8 mouse cellular contexts compared by ENCODE assay signal in genomic region chr14:98168039-98168907, GRCm38 (mm10). TPM values are rescaled to one million over a fixed set of nuclear protein-coding genes. Genes with fewer than 3 reads are reported as not detected.
DNase-seq lines count a peak whose midpoint lies in the region; ATAC-seq and TF ChIP-seq lines count a peak whose summit lies in the region.

No protein-coding gene starts in this region.

- DNase-seq in frontal cortex, postnatal 36 days (ENCODE audit: low spot score in 2 of 2): peak; percentile 24 to 42
- DNase-seq in frontal cortex, adult 2 months (ENCODE audit: extremely low spot score in 1 of 2, low spot score in 1 of 2): no peak
- DNase-seq in liver, embryonic 13.5 days: no peak
- DNase-seq in testis, postnatal 10 days (ENCODE audit: low spot score): peak; percentile 51

- peak overlapping the region; percentile 55 for H3K9ac ChIP-seq in intestine, postnatal 0 days (ENCODE audit: low read depth, low read length)
- H3K9ac ChIP-seq in liver, embryonic 13.5 days: 0 out of 2 replicates have a peak overlapping the region, but pooled peaks have one; percentile 13

- peak; percentile 15; the same call in 1 of the 2 replicates for TF ChIP-seq CTCF in intestine, postnatal 0 days (IDR thresholded peaks at IDR 0.05; ENCODE audit: low read depth)

- no peaks in the 10 kb centered on the region for H3K79me2 ChIP-seq in myocyte (ENCODE audit: control insufficient read depth, insufficient read depth)

- peak overlapping the region; percentile 93 for H3K4me2 ChIP-seq in intestine, postnatal 0 days (replicated peaks; ENCODE audit: low read depth)
- H3K4me2 ChIP-seq in liver, embryonic 13.5 days: peak overlapping the region; percentile 71
- peak overlapping the region; percentile 18 for H3K4me2 ChIP-seq in myocyte (ENCODE audit: low read depth)

- peak overlapping the region; percentile 35; the same call in 1 of the 2 replicates for H3K27ac ChIP-seq in intestine, postnatal 0 days (ENCODE audit: low read depth, low read length)
- no peak overlapping the region for H3K27ac ChIP-seq in liver, embryonic 13.5 days

- no peaks in the 10 kb centered on the region for H3K4me1 ChIP-seq in intestine, postnatal 0 days (replicated peaks; ENCODE audit: control insufficient read depth, insufficient read depth, low read length)
- peaks cover 10% of the 10 kb centered on the region; the same call in 1 of the 2 replicates for H3K4me1 ChIP-seq in liver, embryonic 13.5 days (replicated peaks)

- no peak for TF ChIP-seq POLR2A in myocyte (IDR thresholded peaks at IDR 0.05; ENCODE audit: insufficient read length, low read depth)

- under 1% methylated on average over 45 of the region's 48 CpGs for WGBS in intestine, postnatal 0 days
- under 1% methylated on average over 43 of the region's 48 CpGs for WGBS in liver, embryonic 13.5 days (ENCODE audit: insufficient replicate concordance)

- H3K36me3 ChIP-seq in intestine, postnatal 0 days (ENCODE audit: control insufficient read depth, insufficient read depth): no peaks in the 10 kb centered on the region
- H3K36me3 ChIP-seq in liver, embryonic 13.5 days: no peaks in the 10 kb centered on the region
- no peaks in the 10 kb centered on the region for H3K36me3 ChIP-seq in myocyte (ENCODE audit: control insufficient read depth, insufficient read depth)

- no peak overlapping the region for H3ac ChIP-seq in myocyte (ENCODE audit: control insufficient read depth, insufficient read length)

- H3K9me3 ChIP-seq in intestine, postnatal 0 days (ENCODE audit: control insufficient read depth): no peaks in the 10 kb centered on the region
- no peaks in the 10 kb centered on the region for H3K9me3 ChIP-seq in liver, embryonic 13.5 days (replicated peaks)

- no peaks in the 10 kb centered on the region for H3K27me3 ChIP-seq in intestine, postnatal 0 days (replicated peaks; ENCODE audit: control insufficient read depth, insufficient read depth, low read length)
- peaks cover 44% of the 10 kb centered on the region for H3K27me3 ChIP-seq in liver, embryonic 13.5 days
- peaks cover 8% of the 10 kb centered on the region for H3K27me3 ChIP-seq in myocyte (ENCODE audit: control insufficient read depth, insufficient read depth, insufficient read length)

- H3K4me3 ChIP-seq in intestine, postnatal 0 days (ENCODE audit: low read depth, low read length): peak overlapping the region; percentile 73
- peak overlapping the region; percentile 56 for H3K4me3 ChIP-seq in liver, embryonic 13.5 days (replicated peaks)
- H3K4me3 ChIP-seq in myocyte: no peak overlapping the region

- peak; percentile 34 for ATAC-seq in common myeloid progenitor, adult 5-6 weeks (replicated peaks; ENCODE audit: low read depth, poor library complexity, severe bottlenecking)
- ATAC-seq in granulocyte monocyte progenitor cell, adult 5-6 weeks (replicated peaks; ENCODE audit: poor library complexity, severe bottlenecking): peak; percentile 31
- peak; percentile 67 for ATAC-seq in intestine, postnatal 0 days
- peak; percentile 53 for ATAC-seq in liver, embryonic 13.5 days (ENCODE audit: low read depth)

TF ChIP-seq in myocyte, 11 proteins besides CTCF, POLR2A, EP300 and RAD21:
- no peak for TF ChIP-seq E2F4 (IDR thresholded peaks at IDR 0.05; ENCODE audit: insufficient read depth)
- TF ChIP-seq USF1 (IDR thresholded peaks at IDR 0.05; ENCODE audit: low read depth): no peak
- no peak for TF ChIP-seq MYOG (IDR thresholded peaks at IDR 0.05; ENCODE audit: control insufficient read depth in 1 of 3, insufficient read depth in 1 of 3, insufficient read length in 2 of 3, low read depth in 2 of 3)
- TF ChIP-seq POLR2AphosphoS2 (IDR thresholded peaks at IDR 0.05; ENCODE audit: insufficient read length, low read depth): no peak
- TF ChIP-seq TCF3 (IDR thresholded peaks at IDR 0.05; ENCODE audit: insufficient read length, low read depth): no peak
- TF ChIP-seq TCF12 (IDR thresholded peaks at IDR 0.05; ENCODE audit: insufficient read depth, poor library complexity, severe bottlenecking): no peak
- TF ChIP-seq MYOD1 (IDR thresholded peaks at IDR 0.05; ENCODE audit: control insufficient read depth in 1 of 3, insufficient read length in 2 of 3, low read depth in 2 of 3): no peak
- no peak for TF ChIP-seq MAX (IDR thresholded peaks at IDR 0.05; ENCODE audit: low read depth)
- no peak for TF ChIP-seq CEBPB (IDR thresholded peaks at IDR 0.05; ENCODE audit: insufficient read depth, poor library complexity, severe bottlenecking)
- TF ChIP-seq REST (IDR thresholded peaks at IDR 0.05; ENCODE audit: insufficient read depth, insufficient read length): no peak
- no peak for TF ChIP-seq SRF (IDR thresholded peaks at IDR 0.05; ENCODE audit: control insufficient read depth, insufficient read length, low read depth)

RNA-seq across cellular contexts. Expression of gene Dach1, which starts 1.3 kb away (rescaled TPM):
- polyA plus RNA-seq in frontal cortex, adult 2 months (2012; rRNA removed): 1.8 and 1.9 TPM in 2 replicates
- 23.5 and 36.8 TPM in 2 replicates for total RNA-seq in common myeloid progenitor, adult 5-6 weeks (2017)
- 12.9 and 16.9 TPM in 2 replicates for total RNA-seq in granulocyte monocyte progenitor cell, adult 5-6 weeks (2014; fragmentation: Nextera tagmentation)
- 7.1 and 9.9 TPM in 2 replicates for total RNA-seq in granulocyte monocyte progenitor cell, adult 5-6 weeks (2017)
- 2.1 and 2.2 TPM in 2 replicates for polyA plus RNA-seq in intestine, postnatal 0 days (2015; fragmentation: Nextera tagmentation; extraction: Ambion mirVana)
- polyA plus RNA-seq in liver, embryonic 13.5 days (2015; fragmentation: Nextera tagmentation; extraction: Ambion mirVana): 0.18 and 0.27 TPM in 2 replicates
- polyA plus RNA-seq in myocyte (2012; fragmentation: generic; extraction: Trizol): not detected

Comparison
In these comparisons a context has a peak if more than half of its experiments do, and no peak if none do; other contexts are left out.
1. DNase-seq: peak in frontal cortex, postnatal 36 days (2 of 2) and testis, postnatal 10 days (single experiment); none in frontal cortex, adult 2 months (0 of 2) and liver, embryonic 13.5 days (single experiment).
2. H3K4me2 ChIP-seq: peak in every context shown above with its lines; median percentile 93 in intestine, postnatal 0 days; 71 in liver, embryonic 13.5 days; 18 in myocyte.
3. Peak in every context shown above with its lines, with median percentiles within 50 percentile points of each other: ATAC-seq.